Mouse (Mus musculus): Measurements from ENCODE around the gene Igdcc3. TPM values are rescaled to one million over a fixed set of nuclear protein-coding genes. Genes with fewer than 3 reads are reported as not detected.
"Not testable (repeated sequence)": the region's sequence is repeated elsewhere in the genome, so short reads cannot be mapped to it uniquely, and the experiment has no call there.

Gene Igdcc3
- polyA plus RNA-seq, 1 experiment from 2014 or later: 14.1 TPM

DNA sequence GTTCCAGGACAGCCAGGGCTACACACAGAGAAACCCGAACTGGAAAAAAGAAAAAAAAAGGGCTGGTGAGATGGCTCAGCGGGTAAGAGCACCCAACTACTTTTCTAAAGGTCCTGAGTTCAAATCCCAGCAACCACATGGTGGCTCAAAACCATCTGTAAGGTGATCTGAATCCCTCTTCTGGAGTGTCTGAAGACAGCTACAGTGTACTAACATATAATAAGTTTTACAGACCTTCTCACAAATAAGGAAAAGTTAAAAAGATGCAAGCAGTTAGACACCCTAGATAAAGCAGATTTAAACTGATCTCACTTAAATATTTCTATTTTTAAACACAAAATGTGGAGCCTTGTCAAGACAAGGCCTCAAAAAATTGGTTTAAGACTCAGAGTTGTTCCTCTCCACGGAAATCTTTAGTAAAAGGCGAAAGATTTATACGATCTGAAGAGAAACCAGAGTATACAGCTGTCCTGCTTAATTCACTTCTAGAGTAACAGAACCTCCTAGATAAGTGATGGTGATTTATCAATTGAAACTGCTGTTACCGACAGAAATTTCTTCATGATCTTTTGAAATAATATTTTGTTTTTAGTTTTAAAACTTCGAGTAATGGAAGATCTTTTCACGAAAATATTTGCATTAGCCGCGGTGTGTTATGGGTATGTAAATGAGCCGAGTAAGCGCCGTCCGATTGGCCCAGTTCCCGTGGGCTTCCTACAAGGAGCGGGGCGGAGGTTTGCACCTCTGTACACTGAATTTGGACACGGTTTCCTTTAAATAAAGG is 60.6 kb downstream of the Igdcc3 start:
- H3K4me2 ChIP-seq: peak overlapping the region; percentile 48
- H3K4me1 ChIP-seq: peaks cover 3% of the 10 kb centered on the region; the same call in 1 of the 2 replicates
- H3K9me3 ChIP-seq: no peaks in the 10 kb centered on the region
- peak overlapping the region; percentile 44 for H3K9ac ChIP-seq
- ATAC-seq (replicated peaks): peak; percentile 92
- H3K27me3 ChIP-seq (replicated peaks): no peaks in the 10 kb centered on the region
- peak overlapping the region; percentile 83 for H3K27ac ChIP-seq
- no peaks in the 10 kb centered on the region for H3K36me3 ChIP-seq (replicated peaks)
- under 1% methylated on average over 18 of the region's 18 CpGs for WGBS
- H3K4me3 ChIP-seq: peak overlapping the region; percentile 38

GRCm38 (mm10) chr9:65202165-65202754 is 61.3 kb downstream of the Igdcc3 start:
- Histone ChIP-seq H3K27ac (peak overlapping the region; percentile 83), H3K4me2 (peak overlapping the region; percentile 48), H3K4me3 (peak overlapping the region; percentile 38), H3K9me3 (no peaks in the 10 kb centered on the region), H3K4me1 (no peaks in the 10 kb centered on the region), H3K9ac (peak overlapping the region; percentile 44), H3K27me3 (replicated peaks) (no peaks in the 10 kb centered on the region), H3K36me3 (replicated peaks) (no peaks in the 10 kb centered on the region)
- ATAC-seq (replicated peaks): peak; percentile 41
- 18% methylated on average over 11 of the region's 11 CpGs for WGBS

- no peak overlapping the region for H3K4me2 ChIP-seq
- H3K27ac ChIP-seq: no peak overlapping the region
- H3K27me3 ChIP-seq (replicated peaks): no peaks in the 10 kb centered on the region
- H3K4me1 ChIP-seq: no peaks in the 10 kb centered on the region
- no peaks in the 10 kb centered on the region for H3K9me3 ChIP-seq
- 76% methylated on average over 11 of the region's 11 CpGs for WGBS
- no peaks in the 10 kb centered on the region for H3K36me3 ChIP-seq (replicated peaks)
- H3K4me3 ChIP-seq: no peak overlapping the region
- no peak for ATAC-seq (replicated peaks)
- no peak overlapping the region for H3K9ac ChIP-seq
These were observed 64.2 kb downstream of the Igdcc3 start for GRCm38 (mm10) chr9:65205049-65205815.

GRCm38 (mm10) chr9:65207041-65207815 is 66.2 kb downstream of the Igdcc3 start:
- not testable (repeated sequence) for H3K4me1 ChIP-seq; H3K27ac ChIP-seq; H3K36me3 ChIP-seq (replicated peaks); H3K4me3 ChIP-seq; H3K4me2 ChIP-seq; H3K9ac ChIP-seq; H3K9me3 ChIP-seq; ATAC-seq (replicated peaks); H3K27me3 ChIP-seq (replicated peaks)
- WGBS: 95% methylated on average over 9 of the region's 9 CpGs

DNA sequence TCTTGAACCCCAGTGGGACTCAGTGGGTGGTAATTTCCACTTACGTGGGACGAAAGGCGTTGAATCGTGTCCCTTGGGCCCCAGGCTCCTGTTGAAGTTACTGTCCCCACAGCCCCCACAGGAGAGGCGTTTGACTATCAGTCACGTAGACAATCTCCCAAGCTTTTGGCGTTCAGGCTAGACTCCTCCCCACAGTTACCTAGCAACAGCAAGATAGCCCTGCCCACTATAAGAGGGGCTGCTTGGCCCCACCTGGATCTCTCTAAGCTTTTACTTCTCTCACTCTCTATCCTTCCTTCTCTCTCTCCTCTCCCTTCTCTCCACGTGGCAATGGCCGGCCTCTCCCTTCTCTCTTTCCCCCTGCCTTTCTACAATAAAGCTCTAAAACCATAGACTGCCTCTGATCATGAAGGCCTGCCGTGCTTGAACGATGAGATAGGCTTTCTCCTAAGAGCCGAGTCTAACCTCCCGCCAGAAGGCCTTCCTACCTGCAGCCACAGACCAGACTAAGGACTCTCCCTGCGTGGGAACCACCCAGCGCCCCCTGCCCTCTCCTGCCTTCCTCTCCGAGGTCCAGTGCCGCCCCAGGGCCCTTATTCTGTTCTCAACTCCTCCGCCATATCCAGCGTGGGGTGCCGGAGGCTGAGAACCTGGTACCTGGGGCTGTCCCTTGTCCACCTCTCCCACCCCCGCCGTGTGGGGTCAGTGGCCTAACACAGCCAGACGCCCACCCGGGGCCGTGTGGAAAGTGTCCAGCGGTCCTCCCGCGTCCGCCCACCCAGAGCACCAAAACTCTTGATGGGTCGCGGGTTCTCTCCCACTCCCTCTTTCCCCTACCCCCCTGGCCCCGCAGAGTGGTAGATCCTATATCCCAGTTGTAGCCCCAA is 67.5 kb downstream of the Igdcc3 start:
- H3K4me1 ChIP-seq: no peaks in the 10 kb centered on the region
- no peak overlapping the region for H3K4me2 ChIP-seq
- ATAC-seq (replicated peaks): no peak
- WGBS: 88% methylated on average over 32 of the region's 32 CpGs
- H3K4me3 ChIP-seq: no peak overlapping the region
- no peaks in the 10 kb centered on the region for H3K27me3 ChIP-seq (replicated peaks)
- H3K9ac ChIP-seq: no peak overlapping the region
- H3K36me3 ChIP-seq (replicated peaks): no peaks in the 10 kb centered on the region
- H3K9me3 ChIP-seq: no peaks in the 10 kb centered on the region
- H3K27ac ChIP-seq: no peak overlapping the region

GRCm38 (mm10) chr9:65211598-65211997 is 70.6 kb downstream of the Igdcc3 start:
- peaks cover 8% of the 10 kb centered on the region for H3K4me1 ChIP-seq
- WGBS: 41% methylated on average over 1 of the region's 1 CpGs
- no peak overlapping the region for H3K4me2 ChIP-seq
- no peaks in the 10 kb centered on the region for H3K27me3 ChIP-seq (replicated peaks)
- H3K4me3 ChIP-seq: no peak overlapping the region
- H3K36me3 ChIP-seq (replicated peaks): no peaks in the 10 kb centered on the region
- no peaks in the 10 kb centered on the region for H3K9me3 ChIP-seq
- no peak overlapping the region for H3K9ac ChIP-seq
- no peak overlapping the region for H3K27ac ChIP-seq
- no peak for ATAC-seq (replicated peaks)

DNA sequence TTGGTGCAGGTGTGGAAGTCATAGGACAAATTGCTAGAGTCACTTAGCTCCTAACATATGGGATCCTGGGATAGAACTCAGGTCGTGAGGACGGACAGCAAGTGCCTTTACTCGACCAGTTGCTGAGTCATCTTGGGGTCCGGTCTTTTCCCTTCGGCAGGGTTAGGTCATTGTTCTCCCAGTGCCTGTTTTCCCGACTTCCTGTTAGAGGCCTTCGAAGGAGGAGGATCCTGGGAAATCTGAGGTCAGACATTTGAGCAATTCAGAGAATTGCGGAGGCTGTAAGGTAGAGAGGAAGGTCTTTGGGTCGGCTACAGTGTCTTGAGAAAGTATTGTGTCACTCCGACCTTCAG is 73.4 kb downstream of the Igdcc3 start:
- Histone ChIP-seq H3K27me3 (replicated peaks) (no peaks in the 10 kb centered on the region), H3K9me3 (no peaks in the 10 kb centered on the region), H3K4me1 (peaks cover 8% of the 10 kb centered on the region), H3K4me3 (peak overlapping the region; percentile 59), H3K36me3 (replicated peaks) (no peaks in the 10 kb centered on the region), H3K4me2 (peak overlapping the region; percentile 82), H3K27ac (peak overlapping the region; percentile 83), H3K9ac (peak overlapping the region; percentile 76; the same call in 1 of the 2 replicates)
- 14% methylated on average over 10 of the region's 10 CpGs for WGBS
- no peak for ATAC-seq (replicated peaks)

GRCm38 (mm10) chr9:65214778-65215493 is 73.9 kb downstream of the Igdcc3 start:
- ATAC-seq (replicated peaks): peak; percentile 96
- peak overlapping the region; percentile 76 for H3K9ac ChIP-seq
- no peaks in the 10 kb centered on the region for H3K9me3 ChIP-seq
- peak overlapping the region; percentile 82 for H3K4me2 ChIP-seq
- H3K27ac ChIP-seq: peak overlapping the region; percentile 83
- peak overlapping the region; percentile 59 for H3K4me3 ChIP-seq
- peaks cover 8% of the 10 kb centered on the region for H3K4me1 ChIP-seq
- no peaks in the 10 kb centered on the region for H3K27me3 ChIP-seq (replicated peaks)
- under 1% methylated on average over 58 of the region's 59 CpGs for WGBS
- H3K36me3 ChIP-seq (replicated peaks): no peaks in the 10 kb centered on the region

DNA sequence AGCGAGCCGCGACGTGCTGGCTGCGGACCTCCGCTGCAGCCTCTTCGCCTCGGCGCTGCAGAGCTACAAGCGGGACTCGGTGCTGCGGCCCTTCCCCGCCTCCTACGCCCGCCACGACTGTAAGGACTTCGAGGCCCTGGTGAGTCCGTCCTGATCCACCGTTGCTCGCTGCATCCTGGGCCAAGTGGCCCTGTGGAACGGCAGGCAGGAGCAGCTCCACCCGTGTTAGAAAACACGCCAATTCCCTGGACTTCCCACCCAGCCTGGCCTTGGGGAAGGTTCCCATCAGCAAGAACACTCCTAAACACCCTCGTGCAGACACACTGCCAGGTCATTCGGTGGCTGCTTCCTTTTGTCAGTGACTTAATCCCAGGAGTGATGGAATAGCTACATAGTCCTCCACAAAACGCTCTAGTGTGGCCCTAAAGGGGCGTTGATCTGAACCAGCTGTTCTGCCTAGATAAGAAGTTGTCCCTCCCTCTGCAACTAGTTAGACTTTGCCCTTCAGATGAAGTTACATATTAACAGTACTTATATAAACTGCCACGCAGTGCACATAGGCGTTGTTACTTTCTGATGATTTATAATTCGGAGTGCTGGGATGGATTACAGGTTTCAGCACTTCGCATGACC is 74.6 kb downstream of the Igdcc3 start:
- Histone ChIP-seq H3K36me3 (replicated peaks) (no peaks in the 10 kb centered on the region), H3K27ac (peak overlapping the region; percentile 83), H3K9ac (peak overlapping the region; percentile 76), H3K4me1 (peaks cover 8% of the 10 kb centered on the region), H3K4me3 (peak overlapping the region; percentile 59), H3K9me3 (no peaks in the 10 kb centered on the region), H3K27me3 (replicated peaks) (no peaks in the 10 kb centered on the region), H3K4me2 (peak overlapping the region; percentile 82)
- ATAC-seq (replicated peaks): no peak; the same call in 1 of the 2 replicates
- 11% methylated on average over 31 of the region's 31 CpGs for WGBS

DNA sequence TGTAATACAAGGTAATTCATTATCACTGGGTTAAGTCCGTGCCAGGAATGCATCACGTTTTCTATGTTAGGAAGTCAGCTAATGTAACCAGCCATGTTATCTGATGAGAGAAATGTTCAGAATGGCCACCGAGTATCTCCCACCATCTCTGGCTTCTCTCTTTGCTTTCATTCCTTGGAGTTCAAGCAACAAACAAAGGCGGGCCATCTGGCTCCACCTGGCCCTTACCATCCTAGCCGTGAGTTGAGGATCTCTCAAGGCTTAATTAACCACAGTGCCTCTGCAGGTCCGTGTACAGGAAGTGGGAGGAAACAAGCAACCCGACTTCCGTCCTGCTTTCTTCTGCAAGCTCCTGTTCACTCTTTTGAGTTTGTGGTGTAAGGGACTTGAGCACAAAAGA is 76.0 kb downstream of the Igdcc3 start:
- Histone ChIP-seq H3K4me2 (no peak overlapping the region), H3K27ac (no peak overlapping the region), H3K4me3 (no peak overlapping the region), H3K4me1 (peaks cover 8% of the 10 kb centered on the region), H3K27me3 (replicated peaks) (no peaks in the 10 kb centered on the region), H3K9ac (no peak overlapping the region), H3K9me3 (no peaks in the 10 kb centered on the region), H3K36me3 (replicated peaks) (no peaks in the 10 kb centered on the region)
- 78% methylated on average over 8 of the region's 8 CpGs for WGBS
- no peak for ATAC-seq (replicated peaks)

Measured in midbrain, embryonic 15.5 days (tissue).